Comparison of ENCODE assay signal across 14 mouse cellular contexts in the genomic region with DNA sequence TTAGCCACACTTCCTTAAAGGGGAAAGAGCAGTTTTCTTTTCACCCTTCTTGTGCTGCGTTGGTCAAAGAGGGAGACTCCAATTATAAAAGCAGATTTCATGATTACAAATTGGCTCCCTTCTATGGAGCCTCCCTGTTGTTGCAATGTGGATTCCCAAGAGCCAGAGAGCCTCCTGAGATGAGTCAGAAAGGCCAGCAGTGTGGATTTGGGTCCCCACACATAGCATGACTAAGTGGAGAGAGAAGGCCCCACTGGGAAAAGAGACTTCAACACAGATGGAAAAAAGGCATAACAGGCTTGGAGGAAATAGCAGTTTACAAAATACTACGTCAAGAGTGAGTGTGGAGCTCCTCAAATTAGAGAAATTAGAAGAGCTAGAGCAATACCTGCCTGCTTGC. TPM values are rescaled to one million over a fixed set of nuclear protein-coding genes. Genes with fewer than 3 reads are reported as not detected.
DNase-seq lines count a peak whose midpoint lies in the region; ATAC-seq lines count a peak whose summit lies in the region.
"Had no signal": no experiment of that assay in that cellular context is flagged by ENCODE, and none has a peak within 500 bp of the region (broad histone marks: within the 10 kb centered on the region; RNA-seq: fewer than 3 reads in every experiment).

No protein-coding gene starts in this region.

- WGBS in heart, embryonic 15.5 days = 72% methylated on average over 2 of the region's 2 CpGs

- H3K27me3 ChIP-seq in heart, embryonic 15.5 days = no peaks in the 10 kb centered on the region

- peak; percentile 47 for DNase-seq in heart, adult 8-10 months (ENCODE audit: low spot score)
- DNase-seq in heart, postnatal 25 days (ENCODE audit: low spot score) = no peak
- DNase-seq in right cerebral cortex, adult 18-20 months = peak; percentile 30
- DNase-seq in right cerebral cortex, postnatal 14 days = no peak
- no peak for DNase-seq in layer of hippocampus, adult 18-20 months (ENCODE audit: low spot score in 2 of 2)
- no peak for DNase-seq in spleen, adult 12 weeks (ENCODE audit: low spot score)
- DNase-seq: cerebellum, postnatal 14 days; kidney, adult 9 months; midbrain, embryonic 14.5 days had no signal

- H3K36me3 ChIP-seq in heart, embryonic 15.5 days = no peaks in the 10 kb centered on the region

- H3K27ac ChIP-seq in heart, embryonic 15.5 days = peak overlapping the region; percentile 92; the same call in 1 of the 2 replicates
- H3K27ac ChIP-seq: liver, embryonic 14.5 days had no signal

- H3K4me3 ChIP-seq in heart, embryonic 15.5 days = peak overlapping the region; percentile 70
- H3K4me3 ChIP-seq: erythroblast, embryonic 14.5 days had no signal

- intact Hi-C loops in heart, postnatal 25 days (cut with DNase I) = no loop called here

- ATAC-seq in heart, embryonic 15.5 days (replicated peaks; ENCODE audit: insufficient number of reproducible peaks, insufficient read depth, low FRiP score, low read depth) = no peak

- H3K4me1 ChIP-seq in heart, embryonic 15.5 days (replicated peaks) = peaks cover 14% of the 10 kb centered on the region

- H3K9ac ChIP-seq in heart, embryonic 15.5 days = no peak overlapping the region
- H3K9ac ChIP-seq: liver, embryonic 14.5 days had no signal

- H3K9me3 ChIP-seq in heart, embryonic 15.5 days (replicated peaks) = no peaks in the 10 kb centered on the region

- peak overlapping the region; percentile 96 for H3K4me2 ChIP-seq in heart, embryonic 15.5 days

RNA-seq across cellular contexts. Expression of a gene that starts 3.1 kb away (rescaled TPM):
- 100 to 1,000 TPM; 156 to 240 (median 203) TPM for total RNA-seq in heart, adult 8-10 months (2022)
- 100 to 1,000 TPM; 242 to 304 TPM for total RNA-seq in heart, postnatal 25 days (2021)
- polyA plus RNA-seq in heart, embryonic 15.5 days (2015; fragmentation: Nextera tagmentation; extraction: Ambion mirVana) = 308 and 327 TPM in 2 replicates
- total RNA-seq in layer of hippocampus, adult 18-20 months (2021) = 10 to 100 TPM; 13.5 TPM
- total RNA-seq: granulocyte monocyte progenitor cell, adult 5-6 weeks; MEL had no signal
- polyA plus RNA-seq: erythroblast, embryonic 14.5 days had no signal

RNA-seq across cellular contexts. Expression of a gene that starts 28.3 kb away (rescaled TPM):
- total RNA-seq in heart, adult 8-10 months (2022) = 10 to 100 TPM; 28.1 to 43.5 (median 41.9) TPM
- total RNA-seq in heart, postnatal 25 days (2021) = 10 to 100 TPM; 51.1 to 56.1 TPM
- 40.1 and 44.2 TPM in 2 replicates for polyA plus RNA-seq in heart, embryonic 15.5 days (2015; fragmentation: Nextera tagmentation; extraction: Ambion mirVana)
- total RNA-seq in layer of hippocampus, adult 18-20 months (2021) = 10 to 100 TPM; 21.5 to 21.6 TPM
- total RNA-seq: MEL had no signal
- polyA plus RNA-seq: erythroblast, embryonic 14.5 days had no signal

Comparison
In these comparisons a context has a peak if more than half of its experiments do, and no peak if none do; other contexts are left out.
1. DNase-seq: peak in heart, adult 8-10 months (single experiment) and right cerebral cortex, adult 18-20 months (single experiment); none in heart, postnatal 25 days (single experiment), right cerebral cortex, postnatal 14 days (single experiment), layer of hippocampus, adult 18-20 months (0 of 2) and spleen, adult 12 weeks (single experiment).
2. RNA of a gene that starts 3.1 kb away (total RNA-seq): 242 to 304 TPM in heart, postnatal 25 days and 156 to 240 TPM in heart, adult 8-10 months; 13.5 TPM in layer of hippocampus, adult 18-20 months; every median in the first group is over 10 times any median in the second.